Mouse (Mus musculus) right cerebral cortex, postnatal 36 days (tissue): ENCODE data around the gene Mecom.
A peak's percentile ranks its signal among the peaks of the same experiment; 100 is the strongest.

Source experiments
- DNase-seq, 2 experiments: peaks; one replicate each; pipeline ENCODE4 v3.0.0; 2022; ENCODE audit warnings: low spot score in 2 of 2, mixed read lengths in 1 of 2

The Mecom gene

GRCm38 (mm10) chr3:30150071-30150470 lies 397.7 kb downstream of the Mecom start:
- no peak for DNase-seq

GRCm38 (mm10) chr3:30148378-30149079 lies 399.3 kb downstream of the Mecom start:
- DNase-seq: no peak

GRCm38 (mm10) chr3:30145051-30145450 lies 402.8 kb downstream of the Mecom start:
- no peak for DNase-seq

- DNase-seq: no peak
Observed at GRCm38 (mm10) chr3:30143961-30144411, 403.8 kb downstream of the Mecom start.

- DNase-seq: no peak
Observed at GRCm38 (mm10) chr3:30143440-30143839, 404.4 kb downstream of the Mecom start.

GRCm38 (mm10) chr3:30140349-30140748 lies 407.5 kb downstream of the Mecom start:
- no peak for DNase-seq

- DNase-seq: peak in 1 of 2 experiments; percentile 5
Observed at GRCm38 (mm10) chr3:30139678-30140077, 408.1 kb downstream of the Mecom start.

- DNase-seq: no peak
Observed at GRCm38 (mm10) chr3:30138588-30138987, 409.2 kb downstream of the Mecom start.

- DNase-seq: no peak
Observed at GRCm38 (mm10) chr3:30135857-30136256, 412.0 kb downstream of the Mecom start.

GRCm38 (mm10) chr3:30135119-30135518 lies 412.7 kb downstream of the Mecom start:
- no peak for DNase-seq

GRCm38 (mm10) chr3:30132981-30133380 lies 414.8 kb downstream of the Mecom start:
- no peak for DNase-seq

GRCm38 (mm10) chr3:30132370-30132769 lies 415.4 kb downstream of the Mecom start:
- DNase-seq: no peak

GRCm38 (mm10) chr3:30130495-30130894 lies 417.3 kb downstream of the Mecom start:
- no peak for DNase-seq

- DNase-seq: no peak
Observed at GRCm38 (mm10) chr3:30122618-30123017, 425.2 kb downstream of the Mecom start.

GRCm38 (mm10) chr3:30120790-30121512 lies 426.9 kb downstream of the Mecom start:
- DNase-seq: no peak

- DNase-seq: no peak
Observed at GRCm38 (mm10) chr3:30118594-30119297, 429.1 kb downstream of the Mecom start.

- no peak for DNase-seq
Observed at GRCm38 (mm10) chr3:30113249-30113770, 434.5 kb downstream of the Mecom start.

- no peak for DNase-seq
Observed at GRCm38 (mm10) chr3:30107945-30108670, 439.7 kb downstream of the Mecom start.

- DNase-seq: no peak
Observed at GRCm38 (mm10) chr3:30106481-30106880, 441.3 kb downstream of the Mecom start.

- no peak for DNase-seq
Observed at GRCm38 (mm10) chr3:30105859-30106258, 441.9 kb downstream of the Mecom start.

GRCm38 (mm10) chr3:30105194-30105823 lies 442.5 kb downstream of the Mecom start:
- no peak for DNase-seq
